Mouse (Mus musculus): ENCODE measurements around the gene Os9. TPM values are rescaled to one million over a fixed set of nuclear protein-coding genes. Genes with fewer than 3 reads are reported as not detected.

Os9 gene
- 71.6 and 74.0 TPM in 2 replicates for polyA plus RNA-seq (2012; rRNA removed)

DNA sequence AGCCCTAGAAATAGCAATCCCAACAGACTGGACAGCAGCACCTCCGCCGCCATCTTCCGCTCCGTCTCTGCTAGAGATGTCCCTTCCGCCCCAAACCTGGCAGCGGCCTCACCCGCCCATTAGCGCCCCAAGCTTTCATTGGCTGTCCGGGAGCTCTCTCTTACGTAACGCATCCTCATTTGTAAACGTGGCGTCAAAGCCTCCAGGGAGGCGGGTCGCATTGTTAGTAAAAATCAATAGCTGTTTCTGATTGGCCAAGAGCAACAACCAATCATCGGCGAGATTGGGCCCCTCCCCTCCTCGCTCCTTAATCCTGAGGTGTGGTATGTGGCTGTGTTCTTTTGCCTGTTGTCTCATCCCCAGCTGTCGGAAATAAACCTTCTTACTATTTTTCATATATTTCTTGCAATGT, at the start of gene Os9:
TSS of gene Os9 (minus strand) at position 66 of the 412 bp plus-strand sequence.

DNA sequence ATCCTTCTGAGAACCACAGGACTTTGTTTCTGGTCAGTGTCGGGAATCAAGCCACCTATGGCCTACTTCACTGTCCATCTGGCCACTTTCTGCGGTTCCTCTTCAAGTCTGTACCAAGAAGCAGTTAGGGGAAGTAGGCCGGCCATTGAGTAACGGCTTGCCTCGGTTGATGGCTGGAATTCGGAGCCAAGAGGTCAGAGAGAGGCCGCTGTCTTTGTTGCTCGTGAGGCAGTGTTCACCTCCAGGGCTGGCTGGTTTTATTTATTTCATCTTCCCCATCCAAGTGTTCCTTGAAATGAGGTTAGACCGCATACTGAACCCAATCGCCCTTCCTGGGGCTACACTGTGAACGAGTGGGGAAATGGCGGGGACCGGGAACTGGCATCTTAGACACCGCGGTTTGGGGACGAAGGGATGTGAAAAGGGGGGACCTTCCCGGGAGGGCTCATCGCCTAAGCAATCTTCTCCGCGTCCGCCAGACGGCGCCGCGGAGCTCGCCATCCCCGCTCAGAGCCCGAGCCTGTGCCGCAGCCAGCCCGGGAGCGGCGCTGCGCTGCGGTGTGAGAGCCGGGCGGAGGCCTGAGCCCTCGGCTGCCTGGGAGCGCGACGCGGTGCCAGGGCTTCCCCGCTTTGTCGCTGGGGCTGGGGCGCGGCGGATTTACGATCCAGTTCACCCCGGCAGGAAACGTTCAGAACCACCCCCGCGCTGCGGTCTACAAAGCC, 43.9 kb upstream of the Os9 start, which contains the start of gene B4galnt1:
TSS of gene B4galnt1 (plus strand) at position 595 of the 723 bp plus-strand sequence.

DNA sequence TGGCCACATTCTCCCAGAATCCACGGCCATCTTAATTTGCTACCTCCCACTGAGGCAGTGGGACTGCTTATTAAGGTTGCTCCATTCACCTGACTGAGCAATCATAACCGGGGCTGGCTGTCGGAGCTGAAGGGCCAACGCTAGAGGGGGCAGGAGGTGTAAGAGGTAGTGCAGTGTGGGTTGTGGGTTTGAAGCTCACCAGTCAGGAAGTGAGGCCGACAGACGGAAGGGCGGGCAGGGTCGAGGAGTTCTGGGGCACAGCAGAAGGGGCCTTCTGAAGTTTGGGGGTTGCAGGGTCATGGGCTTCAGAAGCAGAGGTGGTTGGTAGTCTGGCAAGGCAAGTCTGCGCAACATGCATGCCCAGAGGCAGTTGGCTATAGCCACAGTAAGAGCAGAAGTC, 45.9 kb downstream of the Os9 start, which contains the start of gene Agap2:
TSS of gene Agap2 (plus strand) at position 205 of the 400 bp plus-strand sequence.

DNA sequence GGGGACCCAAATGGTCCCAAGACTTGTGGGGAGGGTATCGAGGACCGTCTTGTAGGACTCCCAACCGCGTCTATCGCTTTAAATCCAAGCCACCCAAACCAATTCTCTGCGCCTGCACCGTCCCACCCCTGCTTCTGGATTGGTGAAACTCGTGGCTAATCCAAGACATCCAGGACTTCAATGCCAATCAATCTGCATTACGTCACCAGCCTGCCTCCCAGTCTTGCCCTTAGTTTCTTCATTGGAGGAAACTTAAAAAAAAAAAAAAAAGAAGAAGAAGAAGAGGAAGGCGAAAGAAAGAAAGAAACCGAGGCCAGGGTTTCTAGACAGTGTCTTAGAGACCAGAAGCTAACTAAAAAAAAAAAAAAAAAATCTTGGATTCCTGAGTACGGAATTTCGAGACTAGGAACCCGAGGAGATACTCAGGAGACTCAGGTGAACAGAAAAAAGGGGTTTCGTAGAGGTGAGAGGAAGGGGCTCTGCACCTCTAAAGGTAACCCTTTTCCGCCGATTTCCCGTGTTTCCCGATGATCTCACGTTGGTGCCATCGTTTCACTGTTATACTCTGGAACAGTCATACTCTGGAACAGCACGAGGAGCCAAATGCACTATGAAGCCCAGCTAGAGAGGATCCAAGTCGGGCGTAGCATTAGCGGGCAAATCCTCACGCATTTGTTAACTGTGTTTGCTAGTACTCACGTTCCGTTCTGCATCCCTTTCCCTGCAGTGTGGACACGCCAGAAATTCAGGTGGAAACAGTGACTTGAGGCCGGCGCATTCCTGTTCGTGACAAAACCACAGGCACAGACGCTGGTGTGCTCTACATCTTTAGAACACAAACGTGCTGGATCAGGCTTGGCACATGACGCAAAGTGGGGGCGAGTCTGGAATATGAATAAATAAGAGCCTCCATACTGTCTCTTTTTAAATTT, 50.5 kb downstream of the Os9 start, which contains the start of gene Tspan31:
TSS of gene Tspan31 (minus strand) at position 75 of the 932 bp plus-strand sequence.

DNA sequence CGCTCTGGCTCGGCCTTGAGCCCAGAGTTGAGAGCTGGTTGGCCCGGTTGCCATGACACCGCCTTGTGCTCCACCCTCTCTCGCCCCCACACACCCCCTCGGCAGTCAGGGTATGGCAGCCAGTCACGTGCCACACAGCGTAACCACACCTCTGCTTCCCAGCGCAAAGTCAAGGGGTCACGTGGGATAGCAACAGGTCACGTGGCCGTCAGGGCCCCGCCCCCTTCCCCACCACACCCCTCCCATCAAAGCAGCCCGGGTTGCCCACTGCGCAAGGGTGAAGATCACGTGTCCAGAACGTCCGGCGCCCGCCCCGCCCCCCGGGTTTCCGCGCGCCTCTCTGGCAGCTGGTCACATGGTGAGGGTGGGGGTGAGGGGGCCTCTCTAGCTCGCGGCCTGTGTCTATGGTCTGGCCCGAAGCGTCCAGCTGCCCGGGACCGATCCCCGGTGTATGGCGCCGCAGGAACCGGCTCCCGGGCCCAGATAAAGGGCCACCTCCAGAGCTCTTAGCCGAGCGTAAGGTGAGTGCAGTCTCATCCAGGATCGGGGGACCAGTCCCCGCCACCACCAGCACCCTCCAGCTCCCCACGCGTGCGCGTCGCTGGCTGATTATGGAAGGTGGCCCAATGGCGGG, 57.6 kb downstream of the Os9 start, which contains the start of gene Cdk4:
TSS of gene Cdk4 (plus strand) at position 296 of the 634 bp plus-strand sequence.

DNA sequence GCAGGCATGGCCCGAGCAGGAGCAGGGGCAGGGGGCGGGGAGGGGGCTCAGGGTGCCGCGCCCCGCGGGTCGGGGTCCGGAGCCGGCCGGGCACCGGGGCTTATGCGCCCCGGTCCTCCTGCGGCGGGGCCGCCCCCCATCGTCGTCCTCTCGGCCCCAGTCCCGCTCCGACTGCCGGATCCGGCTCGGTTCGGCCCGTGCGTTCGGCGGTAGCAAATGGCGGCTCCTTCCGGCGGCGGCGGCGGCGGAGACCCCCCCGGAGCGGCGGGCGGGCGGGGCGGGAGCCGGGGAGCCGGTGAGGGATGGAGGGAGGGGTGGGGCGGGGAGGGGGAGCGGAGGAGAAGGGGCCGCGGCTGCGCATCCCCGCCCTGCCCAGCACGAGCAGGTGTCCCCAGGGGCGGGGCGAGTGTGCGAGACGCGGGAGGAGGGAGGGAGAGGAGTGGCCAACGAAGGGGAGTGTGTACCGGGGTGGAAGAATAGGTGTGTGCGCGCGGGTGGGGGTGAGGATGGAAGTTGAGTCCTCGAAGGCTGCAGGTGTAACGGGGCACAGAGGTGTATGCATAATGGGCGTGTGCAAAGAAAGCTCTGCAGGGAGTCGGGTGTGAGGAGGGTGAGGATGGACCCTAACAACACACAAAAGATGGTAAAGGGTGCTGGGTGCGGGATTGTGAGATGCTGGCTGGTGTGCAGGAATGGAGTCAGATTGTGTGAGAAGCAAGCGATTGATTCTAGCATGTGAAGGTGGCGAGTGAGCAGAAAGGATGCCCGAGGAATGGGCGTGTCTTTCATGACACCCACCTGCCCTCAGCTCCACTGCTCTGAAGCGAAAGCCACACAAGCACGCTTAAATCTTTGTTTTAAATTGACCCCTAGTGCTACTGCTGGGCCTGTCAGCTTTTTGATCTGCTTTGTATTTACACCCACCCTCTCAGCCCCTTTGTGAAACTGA, 60.7 kb downstream of the Os9 start, which contains the start of gene March9:
TSS of gene March9 (minus strand) at position 217 of the 949 bp plus-strand sequence.

DNA sequence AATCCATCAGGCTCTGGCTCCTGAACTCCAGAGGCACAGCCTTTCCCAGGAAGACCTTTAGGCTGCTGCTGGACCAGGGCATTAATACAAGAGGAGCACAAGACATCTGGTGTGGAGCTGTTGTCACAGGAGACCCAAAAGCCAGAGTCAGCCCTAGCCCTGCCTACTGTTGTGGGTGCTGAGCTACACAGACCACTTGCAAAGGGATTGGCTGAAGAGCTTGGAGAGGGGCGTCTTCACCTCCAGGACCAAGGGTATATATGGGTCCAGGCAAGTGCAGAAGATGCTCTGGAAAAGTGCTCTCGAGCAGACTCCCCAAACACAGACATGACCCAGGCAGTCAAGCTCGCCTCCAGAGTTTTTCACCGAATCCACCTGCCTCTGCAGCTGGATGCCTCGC, 73.0 kb downstream of the Os9 start, which contains the start of gene Cyp27b1:
TSS of gene Cyp27b1 (plus strand) at position 297 of the 400 bp plus-strand sequence.

Other genes with a start within 250 kb of the Os9 start
- 11.9 and 12.4 TPM in 2 replicates for gene Atp23, start 219.8 kb downstream of the Os9 start, polyA plus RNA-seq (2012; rRNA removed)
- gene Ctdsp2, start 142.4 kb downstream of the Os9 start, polyA plus RNA-seq (2012; rRNA removed), result 49.6 and 51.2 TPM in 2 replicates
- 0.31 and 2.3 TPM in 2 replicates for gene Avil, start 120.4 kb downstream of the Os9 start, polyA plus RNA-seq (2012; rRNA removed)
- 40.5 and 47.7 TPM in 2 replicates for gene Tsfm, start 90.3 kb downstream of the Os9 start, polyA plus RNA-seq (2012; rRNA removed)
- 16.7 and 18.3 TPM in 2 replicates for gene Mettl1, start 79.7 kb downstream of the Os9 start, polyA plus RNA-seq (2012; rRNA removed)
- 0.39 and 0.47 TPM in 2 replicates for gene Eef1akmt3, start 79.6 kb downstream of the Os9 start, polyA plus RNA-seq (2012; rRNA removed)
- gene Cyp27b1, start 72.9 kb downstream of the Os9 start, polyA plus RNA-seq (2012; rRNA removed), result 0.88 and 0.91 TPM in 2 replicates
- gene March9, start 60.9 kb downstream of the Os9 start, polyA plus RNA-seq (2012; rRNA removed), result 37.5 and 40.2 TPM in 2 replicates
- gene Cdk4, start 57.6 kb downstream of the Os9 start, polyA plus RNA-seq (2012; rRNA removed), result 579 and 618 TPM in 2 replicates
- 74.7 and 75.1 TPM in 2 replicates for gene Tspan31, start 50.9 kb downstream of the Os9 start, polyA plus RNA-seq (2012; rRNA removed)
- gene Agap2, start 45.8 kb downstream of the Os9 start, polyA plus RNA-seq (2012; rRNA removed), result 143 and 168 TPM in 2 replicates
- gene B4galnt1, start 44.1 kb upstream of the Os9 start, polyA plus RNA-seq (2012; rRNA removed), result 62.2 and 78.3 TPM in 2 replicates
- gene Slc26a10, start 59.5 kb upstream of the Os9 start, polyA plus RNA-seq (2012; rRNA removed), result 0.56 and 1.0 TPM in 2 replicates
- 75.2 and 81.9 TPM in 2 replicates for gene Arhgef25, start 69.0 kb upstream of the Os9 start, polyA plus RNA-seq (2012; rRNA removed)
- gene Dtx3, start 74.6 kb upstream of the Os9 start, polyA plus RNA-seq (2012; rRNA removed), result 422 and 436 TPM in 2 replicates
- 23.6 and 23.7 TPM in 2 replicates for gene Pip4k2c, start 90.5 kb upstream of the Os9 start, polyA plus RNA-seq (2012; rRNA removed)
- 162 and 165 TPM in 2 replicates for gene Kif5a, start 142.2 kb upstream of the Os9 start, polyA plus RNA-seq (2012; rRNA removed)
- 336 TPM in 2 replicates for gene Dctn2, start 145.2 kb upstream of the Os9 start, polyA plus RNA-seq (2012; rRNA removed)
- 26.6 and 33.0 TPM in 2 replicates for gene Mbd6, start 167.9 kb upstream of the Os9 start, polyA plus RNA-seq (2012; rRNA removed)
- 94.5 and 96.6 TPM in 2 replicates for gene Mars, start 190.7 kb upstream of the Os9 start, polyA plus RNA-seq (2012; rRNA removed)
- 0.48 and 0.60 TPM in 2 replicates for gene Arhgap9, start 200.8 kb upstream of the Os9 start, polyA plus RNA-seq (2012; rRNA removed)
- 5.2 and 7.5 TPM in 2 replicates for gene Gli1, start 220.8 kb upstream of the Os9 start, polyA plus RNA-seq (2012; rRNA removed)
- gene Inhbe, start 233.3 kb upstream of the Os9 start, polyA plus RNA-seq (2012; rRNA removed), result 0.01 TPM in 1 of 2 replicates, not detected in the other
- gene Inhbc, start 249.3 kb upstream of the Os9 start, polyA plus RNA-seq (2012; rRNA removed), result not detected in 2 replicates

Data from central nervous system, embryonic 18 days (tissue).